Mouse (Mus musculus): ENCODE results near the gene Rtp3. TPM values are rescaled to one million over a fixed set of nuclear protein-coding genes. Genes with fewer than 3 reads are reported as not detected.

Gene Rtp3
- total and polyA plus RNA-seq, 2 experiments from 2014 or later = not detected

- Histone ChIP-seq H3K27ac (ENCODE audit: low read depth, low read length) (no peak overlapping the region), H3K9me3 (ENCODE audit: low read length) (no peaks in the 10 kb centered on the region), H3K27me3 (ENCODE audit: insufficient read depth, low read length) (no peaks in the 10 kb centered on the region), H3K4me2 (ENCODE audit: low read depth) (no peak overlapping the region), H3K4me1 (ENCODE audit: insufficient read depth) (no peaks in the 10 kb centered on the region), H3K4me3 (ENCODE audit: low read depth, low read length) (no peak overlapping the region), H3K36me3 (ENCODE audit: insufficient read depth) (no peaks in the 10 kb centered on the region), H3K9ac (no peak overlapping the region)
- no peak for TF ChIP-seq CTCF (IDR thresholded peaks at IDR 0.05; ENCODE audit: low read depth)
- 93% methylated on average over 5 of the region's 5 CpGs for WGBS
- DNase-seq = no peak
- no peak for ATAC-seq
These were observed 4.8 kb downstream of the Rtp3 start for GRCm38 (mm10) chr9:110985541-110985940.

GRCm38 (mm10) chr9:110984096-110984495, 6.3 kb downstream of the Rtp3 start:
- no peak for ATAC-seq
- Histone ChIP-seq H3K9me3 (ENCODE audit: low read length) (no peaks in the 10 kb centered on the region), H3K36me3 (ENCODE audit: insufficient read depth) (no peaks in the 10 kb centered on the region), H3K4me2 (ENCODE audit: low read depth) (no peak overlapping the region), H3K9ac (no peak overlapping the region), H3K4me3 (ENCODE audit: low read depth, low read length) (no peak overlapping the region), H3K27me3 (ENCODE audit: insufficient read depth, low read length) (no peaks in the 10 kb centered on the region), H3K4me1 (ENCODE audit: insufficient read depth) (no peaks in the 10 kb centered on the region), H3K27ac (ENCODE audit: low read depth, low read length) (no peak overlapping the region)
- TF ChIP-seq CTCF (IDR thresholded peaks at IDR 0.05; ENCODE audit: low read depth) = no peak
- DNase-seq = no peak
- 93% methylated on average over 9 of the region's 9 CpGs for WGBS

GRCm38 (mm10) chr9:110982351-110982750, 8.0 kb downstream of the Rtp3 start:
- H3K27ac ChIP-seq (ENCODE audit: low read depth, low read length) = no peak overlapping the region
- 61% methylated on average over 4 of the region's 4 CpGs for WGBS
- no peaks in the 10 kb centered on the region for H3K4me1 ChIP-seq (ENCODE audit: insufficient read depth)
- no peaks in the 10 kb centered on the region for H3K9me3 ChIP-seq (ENCODE audit: low read length)
- no peaks in the 10 kb centered on the region for H3K36me3 ChIP-seq (ENCODE audit: insufficient read depth)
- ATAC-seq (no peak), DNase-seq (no peak)
- H3K4me3 ChIP-seq (ENCODE audit: low read depth, low read length) = no peak overlapping the region
- no peaks in the 10 kb centered on the region for H3K27me3 ChIP-seq (ENCODE audit: insufficient read depth, low read length)
- H3K4me2 ChIP-seq (ENCODE audit: low read depth) = no peak overlapping the region
- no peak overlapping the region for H3K9ac ChIP-seq
- TF ChIP-seq CTCF (IDR thresholded peaks at IDR 0.05; ENCODE audit: low read depth) = no peak

- no peak overlapping the region for H3K4me3 ChIP-seq (ENCODE audit: low read depth, low read length)
- no peaks in the 10 kb centered on the region for H3K4me1 ChIP-seq (ENCODE audit: insufficient read depth)
- WGBS = 94% methylated on average over 11 of the region's 11 CpGs
- TF ChIP-seq CTCF (IDR thresholded peaks at IDR 0.05; ENCODE audit: low read depth) = no peak
- H3K9ac ChIP-seq = no peak overlapping the region
- H3K4me2 ChIP-seq (ENCODE audit: low read depth) = no peak overlapping the region
- H3K27ac ChIP-seq (ENCODE audit: low read depth, low read length) = no peak overlapping the region
- H3K27me3 ChIP-seq (ENCODE audit: insufficient read depth, low read length) = no peaks in the 10 kb centered on the region
- H3K9me3 ChIP-seq (ENCODE audit: low read length) = no peaks in the 10 kb centered on the region
- no peak for ATAC-seq
- no peaks in the 10 kb centered on the region for H3K36me3 ChIP-seq (ENCODE audit: insufficient read depth)
- no peak for DNase-seq
These were observed 11.0 kb downstream of the Rtp3 start for GRCm38 (mm10) chr9:110979411-110979810.

GRCm38 (mm10) chr9:110965910-110966231, 24.5 kb downstream of the Rtp3 start:
- H3K4me2 ChIP-seq (ENCODE audit: low read depth) = no peak overlapping the region
- H3K4me3 ChIP-seq (ENCODE audit: low read depth, low read length) = no peak overlapping the region
- no peaks in the 10 kb centered on the region for H3K9me3 ChIP-seq (ENCODE audit: low read length)
- ATAC-seq (no peak), DNase-seq (no peak)
- H3K36me3 ChIP-seq (ENCODE audit: insufficient read depth) = no peaks in the 10 kb centered on the region
- no peaks in the 10 kb centered on the region for H3K27me3 ChIP-seq (ENCODE audit: insufficient read depth, low read length)
- 74% methylated on average over 2 of the region's 2 CpGs for WGBS
- H3K4me1 ChIP-seq (ENCODE audit: insufficient read depth) = no peaks in the 10 kb centered on the region
- no peak overlapping the region for H3K9ac ChIP-seq
- TF ChIP-seq CTCF (IDR thresholded peaks at IDR 0.05; ENCODE audit: low read depth) = no peak
- H3K27ac ChIP-seq (ENCODE audit: low read depth, low read length) = no peak overlapping the region

- no peak for DNase-seq
- H3K4me1 ChIP-seq (ENCODE audit: insufficient read depth) = no peaks in the 10 kb centered on the region
- H3K4me3 ChIP-seq (ENCODE audit: low read depth, low read length) = no peak overlapping the region
- no peak for TF ChIP-seq CTCF (IDR thresholded peaks at IDR 0.05; ENCODE audit: low read depth)
- no peak overlapping the region for H3K27ac ChIP-seq (ENCODE audit: low read depth, low read length)
- H3K27me3 ChIP-seq (ENCODE audit: insufficient read depth, low read length) = no peaks in the 10 kb centered on the region
- H3K36me3 ChIP-seq (ENCODE audit: insufficient read depth) = no peaks in the 10 kb centered on the region
- H3K4me2 ChIP-seq (ENCODE audit: low read depth) = no peak overlapping the region
- ATAC-seq = no peak
- H3K9ac ChIP-seq = no peak overlapping the region
- 89% methylated on average over 22 of the region's 22 CpGs for WGBS
- H3K9me3 ChIP-seq (ENCODE audit: low read length) = no peaks in the 10 kb centered on the region
These were observed 25.1 kb downstream of the Rtp3 start for GRCm38 (mm10) chr9:110965062-110965909.

- H3K9ac ChIP-seq = no peak overlapping the region
- no peak overlapping the region for H3K27ac ChIP-seq (ENCODE audit: low read depth, low read length)
- ATAC-seq (no peak), DNase-seq (no peak)
- no peaks in the 10 kb centered on the region for H3K36me3 ChIP-seq (ENCODE audit: insufficient read depth)
- no peak overlapping the region for H3K4me2 ChIP-seq (ENCODE audit: low read depth)
- H3K4me3 ChIP-seq (ENCODE audit: low read depth, low read length) = no peak overlapping the region
- no peaks in the 10 kb centered on the region for H3K4me1 ChIP-seq (ENCODE audit: insufficient read depth)
- H3K9me3 ChIP-seq (ENCODE audit: low read length) = no peaks in the 10 kb centered on the region
- WGBS = 88% methylated on average over 8 of the region's 8 CpGs
- no peak for TF ChIP-seq CTCF (IDR thresholded peaks at IDR 0.05; ENCODE audit: low read depth)
- no peaks in the 10 kb centered on the region for H3K27me3 ChIP-seq (ENCODE audit: insufficient read depth, low read length)
These were observed 26.7 kb downstream of the Rtp3 start for GRCm38 (mm10) chr9:110963566-110964115.
